ENCODE assay signal across 8 mouse cellular contexts in the genomic region with DNA sequence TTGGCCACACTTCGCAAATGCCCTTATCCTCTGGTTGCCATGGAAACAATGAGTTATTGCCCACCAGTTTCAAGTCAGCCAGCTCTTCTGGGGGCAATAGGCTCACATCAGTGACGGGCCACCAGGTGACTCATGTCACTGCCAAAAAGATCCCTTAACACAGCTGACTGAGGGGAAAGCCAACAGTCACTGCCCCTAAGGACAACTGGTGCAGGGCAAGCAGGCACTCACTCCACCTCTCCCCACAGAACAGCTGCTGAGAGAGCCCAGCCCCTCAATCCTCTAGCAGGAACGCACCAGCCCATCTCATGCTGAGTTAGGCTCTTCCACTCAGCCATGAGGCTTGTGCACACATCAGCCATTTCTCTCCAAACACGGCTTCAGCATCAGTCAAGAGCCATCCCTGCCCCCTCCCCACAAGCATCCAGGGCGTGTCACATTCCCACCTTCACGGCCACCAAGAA.
DNase-seq lines count a peak whose midpoint lies in the region; ATAC-seq and TF ChIP-seq lines count a peak whose summit lies in the region.

No protein-coding gene starts in this region.

- DNase-seq in liver, adult 2 months (ENCODE audit: extremely low read depth, low read depth, low spot score): no peak
- no peak for DNase-seq in liver
- DNase-seq in brain, adult 2 months (ENCODE audit: low read depth, low spot score): peak; percentile 53
- no peak for DNase-seq in ovary, adult 18-20 months (ENCODE audit: low spot score)
- no peak for DNase-seq in spleen, postnatal 14 days (ENCODE audit: low spot score in 2 of 2)

- no peaks in the 10 kb centered on the region for H3K27me3 ChIP-seq in liver, adult 2 months (ENCODE audit: control insufficient read depth, insufficient read depth, low read length)
- H3K27me3 ChIP-seq in heart, embryonic 14.5 days (ENCODE audit: control insufficient read depth, insufficient read depth, low read length): no peaks in the 10 kb centered on the region
- H3K27me3 ChIP-seq in liver, embryonic 16.5 days (ENCODE audit: control insufficient read depth, insufficient read depth, low read depth, low read length): peaks cover 19% of the 10 kb centered on the region

- peaks cover 9% of the 10 kb centered on the region; the same call in 1 of the 2 replicates for H3K4me1 ChIP-seq in liver, adult 2 months (ENCODE audit: control insufficient read depth, insufficient read depth, low read length)
- peaks cover 61 to 78% of the 10 kb centered on the region in 2 experiments for H3K4me1 ChIP-seq in heart, embryonic 14.5 days (ENCODE audit: control insufficient read depth in 2 of 2, insufficient read depth in 2 of 2, low read length in 2 of 2)
- H3K4me1 ChIP-seq in liver, embryonic 16.5 days (ENCODE audit: control insufficient read depth, low read depth, low read length): no peaks in the 10 kb centered on the region; the same call in 1 of the 2 replicates

- no peak for TF ChIP-seq CTCF in liver, adult 2 months (IDR thresholded peaks at IDR 0.05; ENCODE audit: low read depth, low read length)

- H3K36me3 ChIP-seq in liver, adult 2 months (ENCODE audit: control insufficient read depth, insufficient read depth, low read length): no peaks in the 10 kb centered on the region
- no peaks in the 10 kb centered on the region for H3K36me3 ChIP-seq in heart, embryonic 14.5 days (ENCODE audit: control insufficient read depth, insufficient read depth, low read length)
- H3K36me3 ChIP-seq in liver, embryonic 16.5 days (ENCODE audit: control insufficient read depth, insufficient read depth): no peaks in the 10 kb centered on the region

- peak overlapping the region; percentile 65 for H3K4me3 ChIP-seq in liver, adult 2 months (ENCODE audit: insufficient read depth, low read depth, low read length)
- peak overlapping the region; percentile 71 to 72 for H3K4me3 ChIP-seq in heart, embryonic 14.5 days (ENCODE audit: control insufficient read depth in 1 of 2, insufficient read depth in 1 of 2, low read depth in 1 of 2, low read length in 2 of 2)
- peak overlapping the region; percentile 62 for H3K4me3 ChIP-seq in liver, embryonic 16.5 days (ENCODE audit: low read depth, low read length)

- peak overlapping the region; percentile 69 for H3K4me2 ChIP-seq in heart, embryonic 14.5 days (ENCODE audit: low read length)
- peak overlapping the region; percentile 63 for H3K4me2 ChIP-seq in liver, embryonic 16.5 days (ENCODE audit: low read depth, low read length)

- no peak for ATAC-seq in heart, embryonic 14.5 days (ENCODE audit: insufficient number of reproducible peaks, insufficient read depth, low FRiP score, low read depth)
- no peak for ATAC-seq in liver, embryonic 16.5 days (ENCODE audit: low read depth)
- no peak for ATAC-seq in monocyte, adult 5-6 weeks (replicated peaks; ENCODE audit: insufficient number of reproducible peaks, low FRiP score, low TSS enrichment, poor library complexity, severe bottlenecking)

- peak overlapping the region; percentile 25; the same call in 1 of the 2 replicates for H3K27ac ChIP-seq in liver, adult 2 months (replicated peaks; ENCODE audit: insufficient read depth, low read depth, low read length)
- H3K27ac ChIP-seq in heart, embryonic 14.5 days (replicated peaks in 1 of 2; ENCODE audit: control insufficient read depth in 1 of 2, insufficient read depth in 1 of 2, low read depth in 2 of 2, low read length in 2 of 2): peak overlapping the region; percentile 91 to 98
- H3K27ac ChIP-seq in liver, embryonic 16.5 days (ENCODE audit: low read length): peak overlapping the region; percentile 75

- WGBS in liver, adult 2 months: 26% methylated on average over 6 of the region's 6 CpGs
- WGBS in heart, embryonic 14.5 days: 5% methylated on average over 5 of the region's 6 CpGs
- 13% methylated on average over 6 of the region's 6 CpGs for WGBS in liver, embryonic 16.5 days (ENCODE audit: insufficient replicate concordance)

- no peaks in the 10 kb centered on the region for H3K9me3 ChIP-seq in heart, embryonic 14.5 days (ENCODE audit: control insufficient read depth, low read length)
- no peaks in the 10 kb centered on the region for H3K9me3 ChIP-seq in liver, embryonic 16.5 days (replicated peaks; ENCODE audit: control insufficient read depth, low read length)

- peak overlapping the region; percentile 80 for H3K9ac ChIP-seq in liver, adult 2 months (ENCODE audit: low read depth, low read length)
- H3K9ac ChIP-seq in heart, embryonic 14.5 days (ENCODE audit: low read length): peak overlapping the region; percentile 91
- peak overlapping the region; percentile 60 for H3K9ac ChIP-seq in liver, embryonic 16.5 days (ENCODE audit: low read depth, low read length)

- no peak for TF ChIP-seq POLR2A in liver, adult 2 months (IDR thresholded peaks at IDR 0.05; ENCODE audit: extremely low read depth, insufficient read depth, low read length)

- H3K79me2 ChIP-seq in liver, adult 2 months (ENCODE audit: control insufficient read depth, insufficient read depth, low read length): no peaks in the 10 kb centered on the region

Comparison
In these comparisons a context has a peak if more than half of its experiments do, and no peak if none do; other contexts are left out.
1. H3K27ac ChIP-seq: peak in every context shown above with its lines; median percentile 94 in heart, embryonic 14.5 days; 75 in liver, embryonic 16.5 days; 25 in liver, adult 2 months.